Mouse (Mus musculus) limb, embryonic 10.5 days (tissue): ENCODE measurements around the gene Fam47e. TPM values are rescaled to one million over a fixed set of nuclear protein-coding genes. Genes with fewer than 3 reads are reported as not detected.

ENCODE experiments used
- DNase-seq: peaks from one replicate; pipeline ENCODE4 v3.0.0-alpha.2; 2017; ENCODE audit warnings: low spot score
- H3K27ac ChIP-seq: fragments of 300-500 bp; sonication (generic); 2 replicates; pipeline ENCODE4 v1.5.1; 2016; ENCODE audit warnings: mild to moderate bottlenecking
- H3K27me3 ChIP-seq: fragments of 300-500 bp; sonication (generic); 2 replicates; pipeline ENCODE4 v1.6.1; 2016; ENCODE audit warnings: low read depth, mild to moderate bottlenecking; ENCODE audit not compliant: poor library complexity, severe bottlenecking
- H3K36me3 ChIP-seq: fragments of 300-500 bp; sonication (generic); 2 replicates; pipeline ENCODE4 v1.6.1; 2016; ENCODE audit warnings: mild to moderate bottlenecking, moderate library complexity
- H3K4me1 ChIP-seq: fragments of 300-500 bp; sonication (generic); 2 replicates; pipeline ENCODE4 v1.6.1; 2016
- H3K4me3 ChIP-seq: fragments of 300-500 bp; sonication (generic); 2 replicates; pipeline ENCODE4 v1.5.1; 2016; ENCODE audit warnings: mild to moderate bottlenecking, moderate library complexity
- H3K9me3 ChIP-seq: fragments of 300-500 bp; sonication (generic); replicated peaks from 2 replicates; pipeline ENCODE4 v1.6.1; 2016; ENCODE audit warnings: mild to moderate bottlenecking
- WGBS: fragments of 180-500 bp; shearing (Covaris S2); methylation state at CpG from one replicate; pipeline ENCODE4 v1.1.7; 2016; 5-methylcytosine and 5-hydroxymethylcytosine counted together
- polyA plus RNA-seq: library from polyadenylated mRNA; unstranded; fragments of >200 nt; fragmentation: Nextera tagmentation; extraction: Ambion mirVana; gene quantifications from 2 replicates; pipeline ENCODE4 v1.2.1, GENCODE M21; 2016

Fam47e gene
- polyA plus RNA-seq, 1 experiment from 2014 or later, result not detected

GRCm38 (mm10) chr5:92557508-92557907 lies 2.6 kb downstream of the Fam47e start:
- no peaks in the 10 kb centered on the region for H3K36me3 ChIP-seq
- H3K4me3 ChIP-seq, result no peak overlapping the region
- H3K9me3 ChIP-seq, result no peaks in the 10 kb centered on the region
- no peak overlapping the region for H3K27ac ChIP-seq
- peaks cover 1% of the 10 kb centered on the region for H3K4me1 ChIP-seq
- DNase-seq, result no peak
- WGBS, result 95% methylated on average over 1 of the region's 1 CpGs
- no peaks in the 10 kb centered on the region for H3K27me3 ChIP-seq

GRCm38 (mm10) chr5:92560201-92560600 lies 5.3 kb downstream of the Fam47e start:
- Histone ChIP-seq H3K9me3 (no peaks in the 10 kb centered on the region), H3K4me3 (no peak overlapping the region), H3K4me1 (peaks cover 18% of the 10 kb centered on the region), H3K36me3 (no peaks in the 10 kb centered on the region), H3K27ac (no peak overlapping the region), H3K27me3 (no peaks in the 10 kb centered on the region)
- 90% methylated on average over 2 of the region's 2 CpGs for WGBS
- DNase-seq, result no peak

GRCm38 (mm10) chr5:92562002-92562401 lies 7.1 kb downstream of the Fam47e start:
- Histone ChIP-seq H3K27me3 (no peaks in the 10 kb centered on the region), H3K4me1 (peaks cover 18% of the 10 kb centered on the region), H3K9me3 (no peaks in the 10 kb centered on the region), H3K27ac (0 out of 2 replicates have a peak overlapping the region, but pooled peaks have one; percentile 16), H3K36me3 (no peaks in the 10 kb centered on the region), H3K4me3 (no peak overlapping the region)
- DNase-seq, result no peak
- WGBS, result 84% methylated on average over 13 of the region's 13 CpGs

GRCm38 (mm10) chr5:92571232-92571631 lies 16.4 kb downstream of the Fam47e start:
- WGBS, result 87% methylated on average over 4 of the region's 4 CpGs
- no peak for DNase-seq
- Histone ChIP-seq H3K4me3 (no peak overlapping the region), H3K4me1 (no peaks in the 10 kb centered on the region), H3K27ac (no peak overlapping the region), H3K9me3 (no peaks in the 10 kb centered on the region), H3K27me3 (no peaks in the 10 kb centered on the region), H3K36me3 (no peaks in the 10 kb centered on the region)

GRCm38 (mm10) chr5:92579559-92579958 lies 24.7 kb downstream of the Fam47e start:
- Histone ChIP-seq H3K27me3 (no peaks in the 10 kb centered on the region), H3K4me1 (no peaks in the 10 kb centered on the region), H3K4me3 (no peak overlapping the region), H3K9me3 (no peaks in the 10 kb centered on the region), H3K27ac (no peak overlapping the region), H3K36me3 (no peaks in the 10 kb centered on the region)
- WGBS, result 89% methylated on average over 14 of the region's 14 CpGs
- DNase-seq, result no peak

- H3K36me3 ChIP-seq, result no peaks in the 10 kb centered on the region
- no peak overlapping the region for H3K27ac ChIP-seq
- no peak for DNase-seq
- WGBS, result 45% methylated on average over 10 of the region's 10 CpGs
- no peaks in the 10 kb centered on the region; the same call in 1 of the 2 replicates for H3K4me1 ChIP-seq
- H3K9me3 ChIP-seq, result no peaks in the 10 kb centered on the region
- no peak overlapping the region for H3K4me3 ChIP-seq
- no peaks in the 10 kb centered on the region for H3K27me3 ChIP-seq
Measured at GRCm38 (mm10) chr5:92585932-92586331, 31.1 kb downstream of the Fam47e start.

- 84% methylated on average over 5 of the region's 5 CpGs for WGBS
Measured at GRCm38 (mm10) chr5:92595026-92595425, 40.2 kb downstream of the Fam47e start.

GRCm38 (mm10) chr5:92596865-92597264 lies 42.0 kb downstream of the Fam47e start:
- H3K4me1 ChIP-seq, result no peaks in the 10 kb centered on the region
- H3K27ac ChIP-seq, result no peak overlapping the region
- H3K9me3 ChIP-seq, result no peaks in the 10 kb centered on the region
- peaks cover 6% of the 10 kb centered on the region; the same call in 1 of the 2 replicates for H3K27me3 ChIP-seq
- DNase-seq, result no peak
- H3K4me3 ChIP-seq, result no peak overlapping the region
- no peaks in the 10 kb centered on the region for H3K36me3 ChIP-seq
- 91% methylated on average over 8 of the region's 8 CpGs for WGBS

More at GRCm38 (mm10) chr5:92595026-92595425, 40.2 kb downstream of the Fam47e start:
- Histone ChIP-seq H3K36me3 (no peaks in the 10 kb centered on the region), H3K27ac (no peak overlapping the region), H3K27me3 (no peaks in the 10 kb centered on the region), H3K9me3 (no peaks in the 10 kb centered on the region), H3K4me3 (no peak overlapping the region), H3K4me1 (no peaks in the 10 kb centered on the region)
- no peak for DNase-seq

GRCm38 (mm10) chr5:92599030-92599429 lies 44.2 kb downstream of the Fam47e start:
- 89% methylated on average over 10 of the region's 10 CpGs for WGBS
- no peak overlapping the region for H3K4me3 ChIP-seq
- no peak overlapping the region for H3K27ac ChIP-seq
- peaks cover 11% of the 10 kb centered on the region; the same call in 1 of the 2 replicates for H3K27me3 ChIP-seq
- DNase-seq, result no peak
- peaks cover 9% of the 10 kb centered on the region for H3K4me1 ChIP-seq
- H3K36me3 ChIP-seq, result no peaks in the 10 kb centered on the region
- H3K9me3 ChIP-seq, result no peaks in the 10 kb centered on the region

GRCm38 (mm10) chr5:92602691-92603690 lies 48.1 kb downstream of the Fam47e start, which contains the start of gene Stbd1:
Gene Stbd1, plus strand, starts transcription at chr5:92603041.
- Histone ChIP-seq H3K36me3 (no peaks in the 10 kb centered on the region), H3K27me3 (peaks cover 11% of the 10 kb centered on the region; the same call in 1 of the 2 replicates), H3K4me3 (peak within 1 kb of the TSS; percentile 71), H3K27ac (peak within 1 kb of the TSS; percentile 87), H3K4me1 (peaks cover 11% of the 10 kb centered on the region), H3K9me3 (no peaks in the 10 kb centered on the region)
- peak; percentile 91 for DNase-seq
- WGBS, result under 1% methylated on average over 69 of the region's 69 CpGs

GRCm38 (mm10) chr5:92604452-92605247 lies 49.8 kb downstream of the Fam47e start:
- no peak for DNase-seq
- no peaks in the 10 kb centered on the region for H3K9me3 ChIP-seq
- peaks cover 11% of the 10 kb centered on the region for H3K4me1 ChIP-seq
- WGBS, result 86% methylated on average over 10 of the region's 10 CpGs
- no peaks in the 10 kb centered on the region for H3K36me3 ChIP-seq
- H3K4me3 ChIP-seq, result no peak overlapping the region
- H3K27ac ChIP-seq, result no peak overlapping the region
- peaks cover 11% of the 10 kb centered on the region; the same call in 1 of the 2 replicates for H3K27me3 ChIP-seq

- no peaks in the 10 kb centered on the region for H3K9me3 ChIP-seq
- no peak for DNase-seq
- H3K36me3 ChIP-seq, result no peaks in the 10 kb centered on the region
- WGBS, result 92% methylated on average over 5 of the region's 5 CpGs
- no peak overlapping the region for H3K27ac ChIP-seq
- H3K27me3 ChIP-seq, result peaks cover 5% of the 10 kb centered on the region; the same call in 1 of the 2 replicates
- peaks cover 11% of the 10 kb centered on the region for H3K4me1 ChIP-seq
- no peak overlapping the region for H3K4me3 ChIP-seq
Measured at GRCm38 (mm10) chr5:92607492-92608229, 52.8 kb downstream of the Fam47e start.
